Mouse (Mus musculus) CD4-positive, CD25-positive, alpha-beta regulatory T cell (primary cell): ENCODE measurements around the gene Tbx4. TPM values are rescaled to one million over a fixed set of nuclear protein-coding genes. Genes with fewer than 3 reads are reported as not detected.

Source experiments
- polyA plus RNA-seq: library from polyadenylated mRNA; unstranded; fragments of 100-300 nt; shearing (Covaris generic); gene quantifications from one replicate; pipeline ENCODE4 v1.2.1, GENCODE M21; 2017

Gene Tbx4
- not detected for polyA plus RNA-seq

DNA sequence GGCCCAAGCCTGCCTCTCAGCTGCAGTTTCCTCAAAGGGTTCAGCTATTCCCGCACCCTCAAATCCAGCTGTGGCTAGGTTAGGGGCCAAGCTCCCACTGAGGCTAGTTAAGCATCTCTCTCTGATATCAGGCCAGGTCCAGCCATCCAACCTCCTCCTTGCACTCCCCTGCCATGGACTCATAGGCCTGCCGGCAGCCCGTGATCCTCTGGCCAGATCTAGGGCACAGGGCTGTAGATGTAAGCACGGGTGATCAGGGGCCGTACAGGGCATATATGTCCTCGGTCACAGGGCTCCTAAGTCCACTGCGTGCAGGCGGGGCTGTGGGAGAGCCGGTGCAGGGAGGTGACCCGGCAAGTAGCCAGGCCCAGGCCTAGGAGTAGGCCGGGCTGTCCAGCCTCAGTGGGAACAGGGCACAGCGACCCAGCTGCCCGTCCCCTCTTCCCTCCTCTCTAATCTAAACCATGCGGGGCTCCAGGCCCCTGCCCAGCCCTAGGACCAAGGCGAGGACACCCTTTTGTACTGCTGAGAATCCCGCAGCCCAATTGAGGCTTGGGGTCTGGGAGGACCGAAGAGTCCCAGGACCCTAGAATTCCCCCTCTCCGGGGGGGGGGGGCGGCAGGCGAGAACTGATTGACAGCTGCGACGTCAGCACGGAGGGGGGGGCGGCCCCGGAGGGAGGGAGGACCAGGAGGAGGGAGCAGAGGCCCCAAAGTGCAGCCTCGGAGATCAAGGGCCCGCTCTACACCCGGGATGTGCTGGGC, at the start of gene Tbx4:
Tbx4 (plus strand) TSS at position 758 of the 764 bp plus-strand sequence.

GRCm38 (mm10) chr11:85850233-85850632, 36.0 kb upstream of the Tbx4 start, which contains the start of gene Gm11444:
TSS of gene Gm11444 (minus strand) at chr11:85850333.

Other genes with a start within 250 kb of the Tbx4 start
- 0.24 TPM for gene Tbx2, start 53.9 kb upstream of the Tbx4 start, polyA plus RNA-seq
- gene Gm11444, start 36.1 kb upstream of the Tbx4 start, polyA plus RNA-seq = not detected